Mouse (Mus musculus): ENCODE measurements around the gene Mocs3.

The Mocs3 gene

GRCm38 (mm10) chr2:168230026-168230728, at the start of gene Mocs3, which contains the start of the genes Gm20716 and Dpm1:
TSS of gene Mocs3 (plus strand) at chr2:168230622.
TSS of gene Gm20716 (minus strand) at chr2:168230364.
TSS of gene Dpm1 (minus strand) at chr2:168230591.
- DNase-seq (ENCODE audit: low read depth) = peak; percentile 87

- peak; percentile 35 for DNase-seq (ENCODE audit: low read depth)
These were observed 38.6 kb upstream of the Mocs3 start for GRCm38 (mm10) chr2:168191856-168192255.

GRCm38 (mm10) chr2:168193685-168194084, 36.7 kb upstream of the Mocs3 start:
- no peak for DNase-seq (ENCODE audit: low read depth)

GRCm38 (mm10) chr2:168195721-168196120, 34.7 kb upstream of the Mocs3 start:
- DNase-seq (ENCODE audit: low read depth) = no peak

GRCm38 (mm10) chr2:168198421-168198820, 32.0 kb upstream of the Mocs3 start:
- DNase-seq (ENCODE audit: low read depth) = no peak

- no peak for DNase-seq (ENCODE audit: low read depth)
These were observed 30.9 kb upstream of the Mocs3 start for GRCm38 (mm10) chr2:168199476-168199875.

GRCm38 (mm10) chr2:168200014-168200691, 30.3 kb upstream of the Mocs3 start:
- peak; percentile 19 for DNase-seq (ENCODE audit: low read depth)

GRCm38 (mm10) chr2:168204476-168204999, 25.9 kb upstream of the Mocs3 start:
- DNase-seq (ENCODE audit: low read depth) = no peak

- DNase-seq (ENCODE audit: low read depth) = peak; percentile 97
These were observed 25.2 kb upstream of the Mocs3 start for GRCm38 (mm10) chr2:168205265-168205664.

GRCm38 (mm10) chr2:168205681-168206631, 24.5 kb upstream of the Mocs3 start:
- peak; percentile 47 for DNase-seq (ENCODE audit: low read depth)

GRCm38 (mm10) chr2:168206725-168207644, 23.4 kb upstream of the Mocs3 start, which contains the start of gene Adnp:
TSS of gene Adnp (minus strand) at chr2:168207112.
- DNase-seq (ENCODE audit: low read depth) = peak; percentile 95

- no peak for DNase-seq (ENCODE audit: low read depth)
These were observed 22.5 kb upstream of the Mocs3 start for GRCm38 (mm10) chr2:168207883-168208282.

GRCm38 (mm10) chr2:168213788-168214397, 16.5 kb upstream of the Mocs3 start:
- no peak for DNase-seq (ENCODE audit: low read depth)

GRCm38 (mm10) chr2:168223326-168223725, 7.1 kb upstream of the Mocs3 start:
- no peak for DNase-seq (ENCODE audit: low read depth)

- DNase-seq (ENCODE audit: low read depth) = peak; percentile 68
These were observed 1.1 kb upstream of the Mocs3 start for GRCm38 (mm10) chr2:168229116-168230025.

- DNase-seq (ENCODE audit: low read depth) = no peak
These were observed 500 bp downstream of the Mocs3 start for GRCm38 (mm10) chr2:168230773-168231470.

- no peak for DNase-seq (ENCODE audit: low read depth)
These were observed 1.0 kb downstream of the Mocs3 start for GRCm38 (mm10) chr2:168231471-168231829.

- no peak for DNase-seq (ENCODE audit: low read depth)
These were observed 2.9 kb downstream of the Mocs3 start for GRCm38 (mm10) chr2:168233286-168233685.

- DNase-seq (ENCODE audit: low read depth) = no peak
These were observed 7.9 kb downstream of the Mocs3 start for GRCm38 (mm10) chr2:168238335-168238734.

Measured in NIH3T3 (cell line).